Mouse (Mus musculus) MEL (cell line): Measurements from ENCODE around the gene 4930568D16Rik. TPM values are rescaled to one million over a fixed set of nuclear protein-coding genes. Genes with fewer than 3 reads are reported as not detected.

Source experiments
- DNase-seq: peaks from one replicate; pipeline ENCODE4 v3.0.0; 2011; ENCODE audit warnings: low read depth, low spot score
- H3K27ac ChIP-seq: 2 replicates; pipeline ENCODE4 v1.5.1; 2012; ENCODE audit warnings: low read depth, mild to moderate bottlenecking, control low read depth, low read length, moderate library complexity; ENCODE audit not compliant: control insufficient read depth
- H3K27me3 ChIP-seq, 2 experiments: fragments of 150-350 bp in 1 of 2; sonication (generic) in 1 of 2; 2 replicates each; pipeline ENCODE4 v1.6.1; 2012; ENCODE audit warnings: low read length in 2 of 2, mild to moderate bottlenecking in 2 of 2, improper control_type of control experiment in 1 of 2, moderate library complexity in 1 of 2; ENCODE audit not compliant: insufficient read depth in 2 of 2, control insufficient read depth in 1 of 2
- H3K36me3 ChIP-seq, 2 experiments: 2 replicates each; pipeline ENCODE4 v1.6.1; 2012 to 2014; ENCODE audit warnings: low read length in 2 of 2, improper control_type of control experiment in 1 of 2, inconsistent platforms in 1 of 2, mild to moderate bottlenecking in 1 of 2; ENCODE audit not compliant: insufficient read depth in 2 of 2, control insufficient read depth in 1 of 2
- H3K4me1 ChIP-seq, 2 experiments: fragments of 150-350 bp in 1 of 2; sonication (generic) in 1 of 2; 2 replicates each; pipeline ENCODE4 v1.6.1; 2012; ENCODE audit warnings: low read length in 2 of 2, improper control_type of control experiment in 1 of 2, mild to moderate bottlenecking in 1 of 2; ENCODE audit not compliant: insufficient read depth in 2 of 2, control insufficient read depth in 1 of 2
- H3K4me3 ChIP-seq, 2 experiments: fragments of 150-350 bp in 1 of 2; sonication (generic) in 1 of 2; 2 replicates each; pipeline ENCODE4 v1.5.1; 2012; ENCODE audit warnings: low read depth in 2 of 2, low read length in 2 of 2, mild to moderate bottlenecking in 2 of 2, moderate library complexity in 2 of 2, control low read depth in 1 of 2, improper control_type of control experiment in 1 of 2; ENCODE audit not compliant: control insufficient read depth in 1 of 2, insufficient read depth in 1 of 2
- H3K79me2 ChIP-seq: 2 replicates; pipeline ENCODE4 v1.6.1; 2012; ENCODE audit warnings: mild to moderate bottlenecking, low read length, moderate library complexity; ENCODE audit not compliant: control insufficient read depth, poor library complexity, insufficient read depth
- H3K9ac ChIP-seq: 2 replicates; pipeline ENCODE4 v1.6.1; 2012; ENCODE audit warnings: low read depth, mild to moderate bottlenecking, control low read depth, low read length, moderate library complexity; ENCODE audit not compliant: control insufficient read depth, poor library complexity, severe bottlenecking
- H3K9me3 ChIP-seq: fragments of 150-350 bp; sonication (generic); replicated peaks from 2 replicates; pipeline ENCODE4 v1.6.1; 2012; ENCODE audit warnings: mild to moderate bottlenecking, low read length, improper control_type of control experiment, moderate library complexity; ENCODE audit not compliant: insufficient read depth
- BHLHE40 ChIP-seq: IDR thresholded peaks from 2 replicates; pipeline ENCODE4 v1.6.1; 2012; ENCODE audit warnings: low read depth, mild to moderate bottlenecking, inconsistent platforms, low read length, improper control_type of control experiment, borderline replicate concordance
- CTCF ChIP-seq, 3 experiments: IDR thresholded peaks in 2 of 3; conservative IDR thresholded peaks in 1 of 3; 2 replicates each; pipeline ENCODE4 v1.5.1; 2011 to 2012; ENCODE audit warnings: low read length in 3 of 3, low read depth in 2 of 3, mild to moderate bottlenecking in 2 of 3, improper control_type of control experiment in 1 of 3, inconsistent platforms in 1 of 3, mixed read lengths in 1 of 3, moderate library complexity in 1 of 3; ENCODE audit not compliant: control insufficient read depth in 1 of 3, insufficient read depth in 1 of 3, poor library complexity in 1 of 3, severe bottlenecking in 1 of 3
- ELF1 ChIP-seq: IDR thresholded peaks from 2 replicates; pipeline ENCODE4 v1.6.1; 2014; ENCODE audit warnings: low read depth, mild to moderate bottlenecking, inconsistent platforms, low read length, improper control_type of control experiment, moderate library complexity
- EP300 ChIP-seq, 2 experiments: IDR thresholded peaks; 2 replicates each; pipeline ENCODE4 v1.6.1; 2011; ENCODE audit warnings: improper control_type of control experiment in 2 of 2, low read length in 2 of 2, low read depth in 1 of 2, mild to moderate bottlenecking in 1 of 2
- GATA1 ChIP-seq: IDR thresholded peaks from 2 replicates; pipeline ENCODE4 v1.6.1; 2011; ENCODE audit warnings: low read depth, low read length, improper control_type of control experiment
- HCFC1 ChIP-seq: IDR thresholded peaks from 2 replicates; pipeline ENCODE4 v1.6.1; 2012; ENCODE audit warnings: low read depth, mild to moderate bottlenecking, inconsistent platforms, low read length, improper control_type of control experiment, moderate library complexity
- MAFK ChIP-seq: IDR thresholded peaks from 2 replicates; pipeline ENCODE4 v1.6.1; 2011; ENCODE audit warnings: low read depth, mild to moderate bottlenecking, low read length, improper control_type of control experiment, borderline replicate concordance
- MAX ChIP-seq: IDR thresholded peaks from 2 replicates; pipeline ENCODE4 v1.6.1; 2011; ENCODE audit warnings: low read length, improper control_type of control experiment
- MAZ ChIP-seq: IDR thresholded peaks from 2 replicates; pipeline ENCODE4 v1.6.1; 2012; ENCODE audit warnings: low read depth, mild to moderate bottlenecking, inconsistent platforms, low read length, improper control_type of control experiment
- MEF2A ChIP-seq: IDR thresholded peaks from 2 replicates; pipeline ENCODE4 v1.6.1; 2014; ENCODE audit warnings: low read depth, mild to moderate bottlenecking, inconsistent platforms, low read length, improper control_type of control experiment; ENCODE audit not compliant: poor library complexity, insufficient replicate concordance, severe bottlenecking; ENCODE audit errors: extremely low read depth
- MXI1 ChIP-seq: IDR thresholded peaks from 2 replicates; pipeline ENCODE4 v1.6.1; 2011; ENCODE audit warnings: mild to moderate bottlenecking, low read depth, low read length, improper control_type of control experiment
- MYB ChIP-seq: IDR thresholded peaks from 2 replicates; pipeline ENCODE4 v1.6.1; 2011; ENCODE audit warnings: mild to moderate bottlenecking, low read depth, low read length, improper control_type of control experiment
- NELFE ChIP-seq: IDR thresholded peaks from 2 replicates; pipeline ENCODE4 v1.6.1; 2011; ENCODE audit warnings: low read depth, low read length, improper control_type of control experiment
- POLR2AphosphoS5 ChIP-seq: IDR thresholded peaks from 2 replicates; pipeline ENCODE4 v1.6.1; 2012; ENCODE audit warnings: low read depth, borderline replicate concordance, mild to moderate bottlenecking, inconsistent platforms, low read length, moderate library complexity, mixed read lengths
- RAD21 ChIP-seq: IDR thresholded peaks from 2 replicates; pipeline ENCODE4 v1.6.1; 2011; ENCODE audit warnings: mild to moderate bottlenecking, low read depth, low read length, improper control_type of control experiment
- RCOR1 ChIP-seq: IDR thresholded peaks from 2 replicates; pipeline ENCODE4 v1.6.1; 2012; ENCODE audit warnings: low read depth, mild to moderate bottlenecking, inconsistent platforms, low read length, improper control_type of control experiment
- SIN3A ChIP-seq: IDR thresholded peaks from 2 replicates; pipeline ENCODE4 v1.6.1; 2012; ENCODE audit warnings: low read length, improper control_type of control experiment, inconsistent platforms
- SMC3 ChIP-seq: IDR thresholded peaks from 2 replicates; pipeline ENCODE4 v1.6.1; 2011; ENCODE audit warnings: low read depth, low read length, improper control_type of control experiment
- TAL1 ChIP-seq: IDR thresholded peaks from 2 replicates; pipeline ENCODE4 v1.6.1; 2012; ENCODE audit warnings: mild to moderate bottlenecking, inconsistent platforms, low read length, moderate library complexity, mixed read lengths
- TBP ChIP-seq: IDR thresholded peaks from 2 replicates; pipeline ENCODE4 v1.8.0; 2011; ENCODE audit warnings: low read depth, low read length, improper control_type of control experiment
- ZC3H11A ChIP-seq: IDR thresholded peaks from 2 replicates; pipeline ENCODE4 v1.6.1; 2012; ENCODE audit warnings: low read depth, mild to moderate bottlenecking, inconsistent platforms, low read length, improper control_type of control experiment
- ZKSCAN1 ChIP-seq: IDR thresholded peaks from 2 replicates; pipeline ENCODE4 v1.6.1; 2012; ENCODE audit warnings: low read depth, mild to moderate bottlenecking, inconsistent platforms, low read length, improper control_type of control experiment, moderate library complexity
- ZMIZ1 ChIP-seq: IDR thresholded peaks from 2 replicates; pipeline ENCODE4 v1.6.1; 2012; ENCODE audit warnings: low read depth, mild to moderate bottlenecking, inconsistent platforms, low read length, improper control_type of control experiment, moderate library complexity
- ZNF384 ChIP-seq: IDR thresholded peaks from 2 replicates; pipeline ENCODE4 v1.6.1; 2012; ENCODE audit warnings: low read depth, mild to moderate bottlenecking, inconsistent platforms, low read length, improper control_type of control experiment
- polyA plus RNA-seq, 2 experiments: library from polyadenylated mRNA; stranded (reverse) in 1 of 2; unstranded in 1 of 2; fragments of >175 nt in 1 of 2; fragments of >200 nt in 1 of 2; gene quantifications; 2 replicates each; pipeline versions ENCODE4 v1.2.1 to v1.2.4; 2012; ENCODE audit warnings: low replicate concordance in 2 of 2, low read depth in 1 of 2; ENCODE audit not compliant: insufficient read length in 2 of 2, insufficient read depth in 1 of 2, missing spikeins in 1 of 2
- total RNA-seq: library from RNA; depleted of rRNA; stranded (reverse); fragments of 300-350 nt; gene quantifications from 2 replicates; pipeline ENCODE4 v1.2.3, GENCODE M21; 2012

4930568D16Rik gene
- total and polyA plus RNA-seq, 3 experiments, result not detected

GRCm38 (mm10) chr2:35398184-35398828 lies 30.8 kb upstream of the 4930568D16Rik start (continued):
- TF ChIP-seq ZKSCAN1 (no peak), SIN3A (peak; percentile 30; the same call in 1 of the 2 replicates), POLR2AphosphoS5 (no peak), ZNF384 (no peak), CTCF (IDR thresholded peaks at IDR 0.05 in 2 of 3, conservative IDR thresholded peaks at IDR 0.05 in 1 of 3; ENCODE audit: control insufficient read depth in 1 of 3, insufficient read depth in 1 of 3, low read depth in 2 of 3, low read length in 3 of 3, poor library complexity in 1 of 3, severe bottlenecking in 1 of 3) (no peak), HCFC1 (no peak), MAX (peak; percentile 47; the same call in 1 of the 2 replicates), NELFE (no peak)
- TF ChIP-seq, all 39 proteins: peak for 5

GRCm38 (mm10) chr2:35397590-35398173 lies 30.2 kb upstream of the 4930568D16Rik start:
- Histone ChIP-seq H3K9ac (no peak overlapping the region), H3K4me1 (peaks cover 0 to 20% of the 10 kb centered on the region in 2 experiments; a peak in 3 of 4 replicates), H3K27ac (no peak overlapping the region), H3K9me3 (no peaks in the 10 kb centered on the region), H3K36me3 (peaks cover 0 to 5% of the 10 kb centered on the region in 2 experiments; a peak in 3 of 4 replicates), H3K27me3 (peaks cover 2 to 11% of the 10 kb centered on the region in 2 experiments; a peak in 3 of 4 replicates), H3K4me3 (peak overlapping the region in 1 of 2 experiments; percentile 42; a peak in 2 of 4 replicates), H3K79me2 (no peaks in the 10 kb centered on the region)
- TF ChIP-seq GATA1 (0 out of 2 replicates have a peak, but pooled peaks have one; percentile 7), MYB (no peak), MXI1 (no peak), TBP (no peak), MAZ (no peak), ZMIZ1 (no peak), MEF2A (no peak), ELF1 (peak; percentile 29; the same call in 1 of the 2 replicates), HCFC1 (0 out of 2 replicates have a peak, but pooled peaks have one; percentile 22), TAL1 (no peak), SIN3A (peak; percentile 43; the same call in 1 of the 2 replicates), BHLHE40 (no peak), CTCF (IDR thresholded peaks at IDR 0.05 in 2 of 3, conservative IDR thresholded peaks at IDR 0.05 in 1 of 3; ENCODE audit: control insufficient read depth in 1 of 3, insufficient read depth in 1 of 3, low read depth in 2 of 3, low read length in 3 of 3, poor library complexity in 1 of 3, severe bottlenecking in 1 of 3) (peak; percentile 76 to 94 (median 91)), ZNF384 (peak; percentile 76), RAD21 (peak; percentile 88), MAX (no peak), ZC3H11A (peak; percentile 89), MAFK (no peak), EP300 (IDR thresholded peaks at IDR 0.05; ENCODE audit: low read depth in 1 of 2, low read length in 2 of 2) (no peak), RCOR1 (0 out of 2 replicates have a peak, but pooled peaks have one; percentile 47), SMC3 (peak; percentile 92)
- DNase-seq, result peak; percentile 86
